Mouse (Mus musculus) stomach, postnatal 0 days (tissue): Measurements from ENCODE around the gene Pdik1l.

ENCODE experiments used
- CTCF ChIP-seq: IDR thresholded peaks from 2 replicates; pipeline ENCODE4 v1.5.1; 2016; ENCODE audit warnings: antibody characterized with exemption, low read depth, mild to moderate bottlenecking, moderate library complexity
- EP300 ChIP-seq: optimal IDR thresholded peaks from 2 replicates; pipeline ENCODE3; 2016; ENCODE audit warnings: antibody characterized with exemption

GRCm38 (mm10) chr4:134310106-134310505 is 22.4 kb upstream of the Pdik1l start:
- no peak for TF ChIP-seq CTCF
- TF ChIP-seq EP300 = no peak
